Mouse (Mus musculus): ENCODE measurements around the gene Jmjd8. TPM values are rescaled to one million over a fixed set of nuclear protein-coding genes. Genes with fewer than 3 reads are reported as not detected.

Jmjd8 gene
- polyA plus RNA-seq, 1 experiment from 2014 or later: 2.4 TPM

Other genes with a start within 250 kb of the Jmjd8 start
- gene Lmf1, start 249.8 kb upstream of the Jmjd8 start, polyA plus RNA-seq (2014; fragmentation: Illumina TruSeq; extraction: RNeasy Lipid Tissue Mini Kit (QIAGEN cat#74804); ENCODE audit: low read depth, low replicate concordance): 0.53 TPM
- gene Gng13, start 111.7 kb upstream of the Jmjd8 start, polyA plus RNA-seq (2014; fragmentation: Illumina TruSeq; extraction: RNeasy Lipid Tissue Mini Kit (QIAGEN cat#74804); ENCODE audit: low read depth, low replicate concordance): not detected
- gene Chtf18, start 101.4 kb upstream of the Jmjd8 start, polyA plus RNA-seq (2014; fragmentation: Illumina TruSeq; extraction: RNeasy Lipid Tissue Mini Kit (QIAGEN cat#74804); ENCODE audit: low read depth, low replicate concordance): not detected
- not detected for gene Rpusd1, start 101.2 kb upstream of the Jmjd8 start, polyA plus RNA-seq (2014; fragmentation: Illumina TruSeq; extraction: RNeasy Lipid Tissue Mini Kit (QIAGEN cat#74804); ENCODE audit: low read depth, low replicate concordance)
- gene Mslnl, start 92.8 kb upstream of the Jmjd8 start, polyA plus RNA-seq (2014; fragmentation: Illumina TruSeq; extraction: RNeasy Lipid Tissue Mini Kit (QIAGEN cat#74804); ENCODE audit: low read depth, low replicate concordance): not detected
- not detected for gene Msln, start 74.5 kb upstream of the Jmjd8 start, polyA plus RNA-seq (2014; fragmentation: Illumina TruSeq; extraction: RNeasy Lipid Tissue Mini Kit (QIAGEN cat#74804); ENCODE audit: low read depth, low replicate concordance)
- gene Narfl, start 55.1 kb upstream of the Jmjd8 start, polyA plus RNA-seq (2014; fragmentation: Illumina TruSeq; extraction: RNeasy Lipid Tissue Mini Kit (QIAGEN cat#74804); ENCODE audit: low read depth, low replicate concordance): 2.3 TPM
- gene Haghl, start 43.2 kb upstream of the Jmjd8 start, polyA plus RNA-seq (2014; fragmentation: Illumina TruSeq; extraction: RNeasy Lipid Tissue Mini Kit (QIAGEN cat#74804); ENCODE audit: low read depth, low replicate concordance): not detected
- not detected for gene Ccdc78, start 42.3 kb upstream of the Jmjd8 start, polyA plus RNA-seq (2014; fragmentation: Illumina TruSeq; extraction: RNeasy Lipid Tissue Mini Kit (QIAGEN cat#74804); ENCODE audit: low read depth, low replicate concordance)
- not detected for gene Fam173a, start 36.0 kb upstream of the Jmjd8 start, polyA plus RNA-seq (2014; fragmentation: Illumina TruSeq; extraction: RNeasy Lipid Tissue Mini Kit (QIAGEN cat#74804); ENCODE audit: low read depth, low replicate concordance)
- not detected for gene AC134908.4, start 33.2 kb upstream of the Jmjd8 start, polyA plus RNA-seq (2014; fragmentation: Illumina TruSeq; extraction: RNeasy Lipid Tissue Mini Kit (QIAGEN cat#74804); ENCODE audit: low read depth, low replicate concordance)
- gene Metrn, start 31.7 kb upstream of the Jmjd8 start, polyA plus RNA-seq (2014; fragmentation: Illumina TruSeq; extraction: RNeasy Lipid Tissue Mini Kit (QIAGEN cat#74804); ENCODE audit: low read depth, low replicate concordance): 0.16 TPM
- gene Fbxl16, start 19.8 kb upstream of the Jmjd8 start, polyA plus RNA-seq (2014; fragmentation: Illumina TruSeq; extraction: RNeasy Lipid Tissue Mini Kit (QIAGEN cat#74804); ENCODE audit: low read depth, low replicate concordance): 0.77 TPM
- not detected for gene Wdr24, start 5.2 kb upstream of the Jmjd8 start, polyA plus RNA-seq (2014; fragmentation: Illumina TruSeq; extraction: RNeasy Lipid Tissue Mini Kit (QIAGEN cat#74804); ENCODE audit: low read depth, low replicate concordance)
- gene Stub1, start 4.5 kb downstream of the Jmjd8 start, polyA plus RNA-seq (2014; fragmentation: Illumina TruSeq; extraction: RNeasy Lipid Tissue Mini Kit (QIAGEN cat#74804); ENCODE audit: low read depth, low replicate concordance): 5.1 TPM
- gene Rhbdl1, start 8.4 kb downstream of the Jmjd8 start, polyA plus RNA-seq (2014; fragmentation: Illumina TruSeq; extraction: RNeasy Lipid Tissue Mini Kit (QIAGEN cat#74804); ENCODE audit: low read depth, low replicate concordance): not detected
- gene Gm20683, start 12.9 kb downstream of the Jmjd8 start, polyA plus RNA-seq (2014; fragmentation: Illumina TruSeq; extraction: RNeasy Lipid Tissue Mini Kit (QIAGEN cat#74804); ENCODE audit: low read depth, low replicate concordance): not detected
- gene Rhot2, start 16.0 kb downstream of the Jmjd8 start, polyA plus RNA-seq (2014; fragmentation: Illumina TruSeq; extraction: RNeasy Lipid Tissue Mini Kit (QIAGEN cat#74804); ENCODE audit: low read depth, low replicate concordance): 13.8 TPM
- gene Wdr90, start 32.6 kb downstream of the Jmjd8 start, polyA plus RNA-seq (2014; fragmentation: Illumina TruSeq; extraction: RNeasy Lipid Tissue Mini Kit (QIAGEN cat#74804); ENCODE audit: low read depth, low replicate concordance): 1.2 TPM
- 2.5 TPM for gene Mcrip2, start 39.9 kb downstream of the Jmjd8 start, polyA plus RNA-seq (2014; fragmentation: Illumina TruSeq; extraction: RNeasy Lipid Tissue Mini Kit (QIAGEN cat#74804); ENCODE audit: low read depth, low replicate concordance)
- gene Mettl26, start 46.2 kb downstream of the Jmjd8 start, polyA plus RNA-seq (2014; fragmentation: Illumina TruSeq; extraction: RNeasy Lipid Tissue Mini Kit (QIAGEN cat#74804); ENCODE audit: low read depth, low replicate concordance): 56.3 TPM
- gene Wfikkn1, start 52.0 kb downstream of the Jmjd8 start, polyA plus RNA-seq (2014; fragmentation: Illumina TruSeq; extraction: RNeasy Lipid Tissue Mini Kit (QIAGEN cat#74804); ENCODE audit: low read depth, low replicate concordance): not detected
- gene Rab40c, start 90.9 kb downstream of the Jmjd8 start, polyA plus RNA-seq (2014; fragmentation: Illumina TruSeq; extraction: RNeasy Lipid Tissue Mini Kit (QIAGEN cat#74804); ENCODE audit: low read depth, low replicate concordance): 0.69 TPM
- 56.6 TPM for gene Pigq, start 116.1 kb downstream of the Jmjd8 start, polyA plus RNA-seq (2014; fragmentation: Illumina TruSeq; extraction: RNeasy Lipid Tissue Mini Kit (QIAGEN cat#74804); ENCODE audit: low read depth, low replicate concordance)
- 1.2 TPM for gene Nhlrc4, start 116.1 kb downstream of the Jmjd8 start, polyA plus RNA-seq (2014; fragmentation: Illumina TruSeq; extraction: RNeasy Lipid Tissue Mini Kit (QIAGEN cat#74804); ENCODE audit: low read depth, low replicate concordance)
- gene A930017K11Rik, start 123.7 kb downstream of the Jmjd8 start, polyA plus RNA-seq (2014; fragmentation: Illumina TruSeq; extraction: RNeasy Lipid Tissue Mini Kit (QIAGEN cat#74804); ENCODE audit: low read depth, low replicate concordance): not detected
- gene Capn15, start 156.9 kb downstream of the Jmjd8 start, polyA plus RNA-seq (2014; fragmentation: Illumina TruSeq; extraction: RNeasy Lipid Tissue Mini Kit (QIAGEN cat#74804); ENCODE audit: low read depth, low replicate concordance): 0.69 TPM
- 25.0 TPM for gene Rab11fip3, start 240.7 kb downstream of the Jmjd8 start, polyA plus RNA-seq (2014; fragmentation: Illumina TruSeq; extraction: RNeasy Lipid Tissue Mini Kit (QIAGEN cat#74804); ENCODE audit: low read depth, low replicate concordance)

All from kidney, adult 10 weeks (tissue).